Mouse (Mus musculus) c-Kit-positive CD71-negative TER-119-negative erythroid progenitor cells, embryonic 14.5 days (primary cell): ENCODE measurements around the gene Gemin2.
"Not testable (repeated sequence)": the region's sequence is repeated elsewhere in the genome, so short reads cannot be mapped to it uniquely, and the experiment has no call there.

ENCODE experiments used
- DNase-seq: peaks from one replicate; pipeline ENCODE4 v3.0.0-alpha.2; 2013; ENCODE audit warnings: low read depth

Gene Gemin2

GRCm38 (mm10) chr12:59013234-59013633 lies at the start of gene Gemin2:
Gemin2 (plus strand) TSS chr12:59013393.
- peak; percentile 84 for DNase-seq

DNA sequence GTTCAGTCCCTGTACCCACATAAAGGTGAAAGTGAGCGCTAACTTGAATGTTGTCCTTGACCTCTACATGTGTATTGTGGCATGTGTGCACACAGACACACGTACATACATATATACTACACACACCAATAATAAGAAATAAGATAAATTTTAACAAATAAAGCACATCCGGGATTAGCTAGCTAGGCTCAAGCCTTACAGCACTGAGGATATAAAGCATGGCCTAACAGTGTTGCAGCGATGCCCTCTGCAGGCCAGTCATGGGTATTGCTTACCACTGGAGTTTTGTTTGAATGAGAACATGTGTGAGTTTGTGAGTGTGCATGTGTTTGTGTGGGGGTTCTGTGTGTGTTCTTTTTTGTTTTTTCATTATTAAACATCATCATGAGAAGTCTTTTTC lies 48.6 kb upstream of the Gemin2 start:
- DNase-seq: peak; percentile 23

DNA sequence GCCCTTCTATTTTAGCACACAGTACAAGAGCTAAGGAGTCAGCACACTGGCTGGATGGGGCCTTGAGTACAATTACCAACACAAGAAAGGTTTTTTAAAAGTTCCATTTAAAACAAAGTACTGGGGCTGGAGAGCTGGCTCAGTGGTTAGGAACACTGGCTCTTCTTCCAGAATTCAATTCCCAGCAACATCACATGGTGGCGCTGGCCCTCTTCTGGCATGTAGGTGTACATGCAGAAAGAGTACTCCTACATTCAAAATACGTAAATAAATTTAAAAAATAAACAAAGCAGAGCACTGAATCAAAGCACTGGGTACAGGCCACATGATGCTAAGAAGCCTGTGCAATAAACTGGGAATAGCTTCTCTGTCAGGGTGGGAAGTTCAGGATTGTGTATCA lies 36.2 kb upstream of the Gemin2 start:
- DNase-seq: no peak

GRCm38 (mm10) chr12:58981178-58981661 lies 32.0 kb upstream of the Gemin2 start:
- DNase-seq: not testable (repeated sequence)

DNA sequence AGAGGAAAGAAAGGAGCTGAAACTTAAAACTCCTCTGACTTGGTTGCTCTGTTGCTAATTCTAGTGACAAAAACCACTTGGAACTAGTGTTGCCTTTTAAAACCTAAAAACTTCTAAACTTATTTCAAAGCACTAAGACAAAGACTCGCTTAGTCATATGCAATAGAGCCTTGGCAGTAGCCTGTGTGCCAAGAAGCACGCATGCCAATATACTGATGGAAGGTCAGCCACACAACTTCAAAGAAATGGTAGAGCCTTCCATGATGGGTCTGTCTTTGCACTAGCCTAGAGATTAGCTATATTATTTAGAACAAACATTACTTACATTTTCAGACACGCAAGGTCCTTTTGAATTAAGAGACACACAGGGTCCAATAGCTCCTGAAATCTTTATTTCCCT lies 27.4 kb upstream of the Gemin2 start:
- no peak for DNase-seq

- no peak for DNase-seq
These were observed 2.7 kb upstream of the Gemin2 start for GRCm38 (mm10) chr12:59010482-59010881.

- no peak for DNase-seq
These were observed 1.8 kb upstream of the Gemin2 start for GRCm38 (mm10) chr12:59011275-59011843.

GRCm38 (mm10) chr12:59011844-59012709 lies 1.1 kb upstream of the Gemin2 start, which contains the start of gene Sec23a:
Sec23a (minus strand) TSS chr12:59012017.
- peak; percentile 89 for DNase-seq

DNA sequence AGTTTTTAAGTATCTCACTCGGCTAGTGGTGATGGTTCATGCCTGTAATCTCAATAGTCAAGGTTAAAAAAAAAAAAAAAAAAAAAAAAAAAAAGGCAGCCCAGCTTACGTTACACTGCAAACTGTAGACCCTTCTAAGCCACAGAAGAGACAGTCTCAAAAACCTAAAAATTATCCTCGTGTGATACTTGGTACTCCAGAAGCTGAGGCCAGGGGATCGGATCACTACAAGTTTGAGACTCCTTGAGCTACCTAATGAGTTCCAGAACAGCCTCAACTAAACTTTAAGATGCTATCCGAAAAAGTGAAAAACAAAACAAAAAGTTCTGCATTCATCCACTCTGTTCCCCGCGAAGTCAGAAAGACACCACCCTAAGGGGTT lies 492 bp upstream of the Gemin2 start:
- peak; percentile 31 for DNase-seq

DNA sequence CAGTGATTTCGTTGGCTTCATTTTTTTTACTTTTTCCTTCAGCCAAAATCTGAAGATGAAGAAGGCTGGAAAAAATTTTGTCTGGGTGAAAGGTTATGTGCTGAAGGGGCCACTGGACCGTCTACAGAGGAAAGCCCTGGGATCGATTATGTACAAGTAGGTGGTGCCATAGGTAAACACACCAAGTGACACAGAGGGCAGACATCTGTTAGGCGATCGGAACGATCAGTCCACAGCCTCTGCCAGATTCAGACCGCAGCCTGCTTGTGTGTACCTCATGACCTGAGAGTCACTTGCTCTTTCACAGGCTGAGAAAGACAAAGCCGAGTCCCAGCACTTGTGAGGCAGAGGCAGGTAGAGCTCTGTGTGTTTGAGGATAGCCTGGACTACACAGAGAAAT lies 4.8 kb downstream of the Gemin2 start:
- DNase-seq: no peak

- DNase-seq: no peak
These were observed 6.7 kb downstream of the Gemin2 start for GRCm38 (mm10) chr12:59019891-59020290.

DNA sequence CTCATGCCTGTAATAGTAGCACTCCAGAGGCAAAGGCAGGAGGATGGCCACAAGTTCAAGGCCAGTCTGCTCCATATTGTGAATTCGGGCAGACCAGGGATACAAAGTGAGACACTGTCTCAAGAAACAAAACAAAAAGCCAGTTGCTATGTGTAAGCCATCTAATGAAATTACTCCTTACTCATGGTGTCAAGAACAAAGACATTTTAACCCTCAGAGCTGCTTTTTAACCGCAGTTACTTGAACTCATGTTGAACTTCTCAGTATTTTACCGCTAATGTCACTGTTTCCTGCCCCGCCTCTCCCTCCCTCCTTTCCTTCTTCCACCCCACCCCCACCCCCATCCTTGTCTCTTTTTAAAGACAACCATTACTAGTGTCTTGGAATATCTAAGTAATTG lies 8.1 kb downstream of the Gemin2 start:
- DNase-seq: no peak

DNA sequence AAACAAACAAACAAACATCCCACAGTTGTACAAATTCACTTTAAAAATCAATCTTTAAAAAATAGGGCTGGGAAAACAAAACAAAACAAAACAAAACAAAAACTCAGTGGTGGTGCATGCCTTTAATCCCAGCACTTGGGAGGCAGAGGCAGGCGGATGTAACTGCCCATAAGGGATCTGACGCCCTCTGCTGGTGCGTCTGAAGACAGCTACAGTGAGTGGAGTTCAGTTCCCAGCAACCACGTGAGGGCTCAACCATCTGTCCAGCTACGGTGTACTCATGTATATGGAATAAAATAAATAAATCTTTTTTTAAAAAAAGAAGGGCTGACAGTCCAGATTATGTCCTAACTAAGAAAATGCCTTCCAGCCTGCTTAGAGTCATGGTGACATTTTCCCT lies 18.9 kb downstream of the Gemin2 start:
- no peak for DNase-seq

DNA sequence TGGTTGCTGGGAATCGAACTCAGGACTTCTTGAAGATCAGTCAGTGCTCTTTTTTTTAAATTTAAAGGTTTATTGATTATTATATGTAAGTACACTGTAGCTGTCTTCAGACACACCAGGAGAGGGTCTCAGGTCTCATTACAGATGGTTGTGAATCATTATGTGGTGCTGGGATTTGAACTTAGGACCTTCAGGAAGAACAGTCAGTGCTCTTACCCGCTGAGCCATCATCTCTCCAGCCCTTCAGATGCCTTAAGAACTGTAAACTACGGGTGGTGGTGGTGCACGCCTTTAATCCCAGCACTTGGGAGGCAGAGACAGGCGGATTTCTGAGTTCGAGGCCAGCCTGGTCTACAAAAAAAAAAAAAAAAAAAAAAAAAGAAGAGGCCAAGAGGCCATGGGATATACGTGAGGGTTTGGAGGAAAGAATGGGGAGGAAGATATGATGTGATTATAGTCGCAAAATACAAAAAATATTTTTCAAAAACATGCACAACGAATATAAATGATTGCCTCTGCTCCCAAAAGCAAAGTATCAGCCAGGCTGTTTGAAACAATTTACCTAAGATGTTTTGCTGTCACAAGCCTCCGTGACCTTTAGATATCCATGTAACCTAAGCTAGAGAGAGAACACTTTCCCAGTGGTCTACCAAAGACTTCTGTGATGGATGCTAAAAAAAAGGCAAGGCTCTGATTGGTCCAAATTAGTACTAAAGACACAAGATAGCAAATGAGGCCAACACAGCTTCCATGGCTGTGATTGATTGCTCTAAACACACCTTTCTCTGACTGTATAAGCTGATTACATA lies 26.2 kb downstream of the Gemin2 start:
- DNase-seq: no peak

GRCm38 (mm10) chr12:59039971-59040844 lies 27.0 kb downstream of the Gemin2 start:
- DNase-seq: peak; percentile 80

- no peak for DNase-seq
These were observed 27.7 kb downstream of the Gemin2 start for GRCm38 (mm10) chr12:59040851-59041250.

DNA sequence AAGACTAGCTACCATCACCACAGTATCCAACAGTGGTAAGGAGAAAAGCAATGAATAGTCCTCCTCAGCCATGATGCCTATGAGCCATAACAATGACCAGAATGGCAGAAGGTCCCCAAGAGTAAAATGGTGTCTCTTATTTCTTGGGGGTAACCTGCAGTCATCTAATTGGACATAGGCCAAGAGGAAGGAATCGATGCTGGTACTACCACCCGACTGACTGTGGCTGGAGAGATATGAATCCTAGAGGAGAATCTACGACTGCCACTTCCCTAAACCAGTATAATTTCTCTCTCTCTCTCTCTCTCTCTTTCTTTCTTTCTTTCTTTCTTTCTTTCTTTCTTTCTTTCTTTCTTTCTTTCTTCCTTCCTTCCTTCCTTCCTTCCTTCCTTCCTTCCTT lies 39.3 kb downstream of the Gemin2 start:
- no peak for DNase-seq

DNA sequence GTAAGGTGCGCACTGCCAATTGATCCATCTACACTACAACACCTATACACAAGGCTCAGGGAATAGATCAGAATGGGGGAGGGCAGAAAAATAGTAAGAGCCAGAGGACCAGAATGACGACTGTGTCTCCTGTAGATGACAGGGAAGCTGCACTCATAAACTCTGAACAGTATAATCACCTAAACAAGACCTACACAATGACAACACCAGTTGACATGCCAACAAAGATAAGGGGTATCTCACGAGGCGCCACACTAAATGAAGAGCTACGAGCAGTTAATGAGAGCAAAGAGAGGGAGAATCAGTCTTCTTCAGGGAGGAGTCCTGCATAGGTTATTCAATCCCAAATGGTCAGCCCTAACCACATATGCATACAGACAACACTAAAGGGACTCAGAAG lies 40.0 kb downstream of the Gemin2 start:
- no peak for DNase-seq

DNA sequence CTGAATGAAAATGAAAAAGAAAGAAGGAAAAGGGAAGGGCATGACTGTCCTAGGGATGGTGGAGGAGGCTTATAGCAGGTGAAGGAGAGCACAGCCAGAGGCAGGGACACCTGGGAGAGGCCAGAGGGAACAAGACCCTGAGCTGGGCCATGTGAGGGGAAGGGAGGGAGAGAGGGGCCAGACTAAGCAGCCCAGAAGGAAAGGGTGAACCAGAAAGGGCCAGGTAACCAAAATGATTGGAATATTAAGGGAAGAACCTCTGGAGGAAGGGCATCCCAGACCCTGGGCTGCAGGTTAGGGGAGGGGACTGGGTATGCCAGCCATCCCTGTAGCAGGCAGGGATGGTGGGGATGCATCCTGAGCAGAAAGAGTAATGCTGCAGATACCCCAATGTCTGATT lies 40.8 kb downstream of the Gemin2 start:
- DNase-seq: no peak

GRCm38 (mm10) chr12:59055196-59055850 lies 42.1 kb downstream of the Gemin2 start:
- no peak for DNase-seq

DNA sequence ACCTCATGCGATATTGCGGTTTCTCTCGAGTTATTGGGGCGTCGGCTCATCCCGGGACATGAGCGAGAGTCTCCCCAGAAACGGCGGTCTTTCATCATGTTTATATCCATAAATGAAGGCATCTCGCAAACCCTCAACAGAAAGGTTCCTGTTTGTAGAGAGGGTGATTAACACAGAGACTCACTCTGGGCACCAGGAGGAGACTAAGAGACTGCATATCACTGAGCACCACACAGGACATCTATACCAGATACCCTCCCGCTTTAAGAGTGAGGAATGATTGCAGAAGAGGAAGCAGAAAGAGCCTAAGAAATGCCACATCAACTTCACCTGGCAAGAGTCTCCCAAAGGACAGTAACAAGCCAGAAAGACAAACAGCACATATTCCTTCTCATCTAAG lies 43.0 kb downstream of the Gemin2 start:
- DNase-seq: no peak
